Mouse (Mus musculus) embryonic facial prominence, embryonic 15.5 days (tissue): ENCODE data around the gene Gm9837. TPM values are rescaled to one million over a fixed set of nuclear protein-coding genes. Genes with fewer than 3 reads are reported as not detected.
A peak's percentile ranks its signal among the peaks of the same experiment; 100 is the strongest.
"Not testable (repeated sequence)": the region's sequence is repeated elsewhere in the genome, so short reads cannot be mapped to it uniquely, and the experiment has no call there.

Source experiments
- ATAC-seq: fragments of 200-750 bp; cut with Nextera tagmentation; 2 replicates; pipeline ENCODE4 v1.8.0; 2017; ENCODE audit warnings: low read depth, moderate TSS enrichment; ENCODE audit not compliant: insufficient number of reproducible peaks, low FRiP score, low TSS enrichment
- H3K27ac ChIP-seq: fragments of 300-500 bp; sonication (generic); replicated peaks from 2 replicates; pipeline ENCODE4 v1.5.1; 2015; ENCODE audit warnings: mild to moderate bottlenecking, inconsistent platforms
- H3K27me3 ChIP-seq: fragments of 300-500 bp; sonication (generic); 2 replicates; pipeline ENCODE4 v1.6.1; 2015; ENCODE audit warnings: inconsistent platforms
- H3K36me3 ChIP-seq: fragments of 300-500 bp; sonication (generic); 2 replicates; pipeline ENCODE4 v1.6.1; 2015; ENCODE audit warnings: mild to moderate bottlenecking, inconsistent platforms
- H3K4me1 ChIP-seq: fragments of 300-500 bp; sonication (generic); 2 replicates; pipeline ENCODE4 v1.6.1; 2015; ENCODE audit warnings: inconsistent platforms
- H3K4me2 ChIP-seq: fragments of 300-500 bp; sonication (generic); replicated peaks from 2 replicates; pipeline ENCODE4 v1.6.1; 2015; ENCODE audit warnings: mild to moderate bottlenecking, inconsistent platforms
- H3K4me3 ChIP-seq: fragments of 300-500 bp; sonication (generic); replicated peaks from 2 replicates; pipeline ENCODE4 v1.5.1; 2015; ENCODE audit warnings: mild to moderate bottlenecking, inconsistent platforms
- H3K9ac ChIP-seq: fragments of 300-500 bp; sonication (generic); 2 replicates; pipeline ENCODE4 v1.6.1; 2015; ENCODE audit warnings: inconsistent platforms
- H3K9me3 ChIP-seq: fragments of 300-500 bp; sonication (generic); replicated peaks from 2 replicates; pipeline ENCODE4 v1.6.1; 2016; ENCODE audit warnings: inconsistent platforms
- WGBS: fragments of 180-500 bp; shearing (Covaris S2); methylation state at CpG from one replicate; pipeline ENCODE4 v1.1.7; 2015; 5-methylcytosine and 5-hydroxymethylcytosine counted together
- polyA plus RNA-seq: library from polyadenylated mRNA; unstranded; fragments of >200 nt; fragmentation: Nextera tagmentation; extraction: Ambion mirVana; gene quantifications from 2 replicates; pipeline ENCODE4 v1.2.1, GENCODE M21; 2015

Gene Gm9837
- polyA plus RNA-seq, 1 experiment from 2014 or later = not detected

GRCm38 (mm10) chr11:53430670-53431346, 39.5 kb downstream of the Gm9837 start, which contains the start of the genes Uqcrq and Gdf9:
TSS of gene Uqcrq (minus strand) at chr11:53430831.
TSS of gene Gdf9 (plus strand) at chr11:53431023.
- Histone ChIP-seq H3K9ac (peak within 1 kb of the TSS; percentile 73), H3K27ac (peak within 1 kb of the TSS; percentile 76), H3K4me2 (peak within 1 kb of the TSS; percentile 66), H3K4me3 (peak within 1 kb of the TSS; percentile 85), H3K36me3 (peaks cover 14% of the 10 kb centered on the region), H3K4me1 (peaks cover 16% of the 10 kb centered on the region), H3K27me3 (no peaks in the 10 kb centered on the region), H3K9me3 (no peaks in the 10 kb centered on the region)
- ATAC-seq = peak; percentile 94
- WGBS = under 1% methylated on average over 44 of the region's 44 CpGs

GRCm38 (mm10) chr11:53430300-53430669, 40.0 kb downstream of the Gm9837 start:
- Histone ChIP-seq H3K4me1 (peaks cover 16% of the 10 kb centered on the region), H3K4me3 (peak overlapping the region; percentile 85), H3K4me2 (peak overlapping the region; percentile 66), H3K27ac (peak overlapping the region; percentile 76), H3K9me3 (no peaks in the 10 kb centered on the region), H3K9ac (peak overlapping the region; percentile 73), H3K27me3 (no peaks in the 10 kb centered on the region), H3K36me3 (peaks cover 14% of the 10 kb centered on the region)
- ATAC-seq = peak; percentile 30
- under 1% methylated on average over 34 of the region's 34 CpGs for WGBS

- ATAC-seq = no peak
- Histone ChIP-seq H3K9ac (no peak overlapping the region), H3K9me3 (no peaks in the 10 kb centered on the region), H3K4me1 (peaks cover 16% of the 10 kb centered on the region), H3K36me3 (peaks cover 14% of the 10 kb centered on the region), H3K27ac (no peak overlapping the region), H3K27me3 (no peaks in the 10 kb centered on the region), H3K4me2 (peak overlapping the region; percentile 66), H3K4me3 (peak overlapping the region; percentile 85)
Observed at GRCm38 (mm10) chr11:53429182-53429581, 41.1 kb downstream of the Gm9837 start.

GRCm38 (mm10) chr11:53428716-53429057, 41.6 kb downstream of the Gm9837 start:
- Histone ChIP-seq H3K4me2 (no peak overlapping the region), H3K27me3 (no peaks in the 10 kb centered on the region), H3K9me3 (no peaks in the 10 kb centered on the region), H3K4me3 (no peak overlapping the region), H3K27ac (no peak overlapping the region), H3K4me1 (peaks cover 16% of the 10 kb centered on the region), H3K36me3 (peaks cover 14% of the 10 kb centered on the region), H3K9ac (no peak overlapping the region)
- 93% methylated on average over 5 of the region's 5 CpGs for WGBS
- no peak for ATAC-seq

GRCm38 (mm10) chr11:53427993-53428715, 42.1 kb downstream of the Gm9837 start:
- Histone ChIP-seq H3K4me1 (peaks cover 16% of the 10 kb centered on the region), H3K36me3 (peaks cover 14% of the 10 kb centered on the region), H3K9me3 (no peaks in the 10 kb centered on the region), H3K4me3 (no peak overlapping the region), H3K27me3 (no peaks in the 10 kb centered on the region), H3K4me2 (no peak overlapping the region), H3K9ac (no peak overlapping the region), H3K27ac (no peak overlapping the region)
- WGBS = 93% methylated on average over 3 of the region's 3 CpGs
- ATAC-seq = no peak

- not testable (repeated sequence) for H3K9me3 ChIP-seq, H3K27me3 ChIP-seq, H3K27ac ChIP-seq, H3K9ac ChIP-seq, H3K4me2 ChIP-seq, H3K4me3 ChIP-seq, ATAC-seq
- Histone ChIP-seq H3K4me1 (peaks cover 16% of the 10 kb centered on the region), H3K36me3 (peaks cover 14% of the 10 kb centered on the region)
- WGBS = 91% methylated on average over 3 of the region's 3 CpGs
Observed at GRCm38 (mm10) chr11:53426914-53427313, 43.4 kb downstream of the Gm9837 start.

GRCm38 (mm10) chr11:53425711-53426255, 44.5 kb downstream of the Gm9837 start:
- Histone ChIP-seq H3K4me2 (no peak overlapping the region), H3K9ac (no peak overlapping the region), H3K4me1 (peaks cover 11% of the 10 kb centered on the region), H3K27ac (no peak overlapping the region), H3K36me3 (peaks cover 18% of the 10 kb centered on the region), H3K4me3 (no peak overlapping the region), H3K27me3 (no peaks in the 10 kb centered on the region), H3K9me3 (no peaks in the 10 kb centered on the region)
- ATAC-seq = no peak
- 86% methylated on average over 6 of the region's 6 CpGs for WGBS

GRCm38 (mm10) chr11:53425251-53425650, 45.0 kb downstream of the Gm9837 start:
- Histone ChIP-seq H3K27ac (no peak overlapping the region), H3K9me3 (no peaks in the 10 kb centered on the region), H3K4me1 (peaks cover 11% of the 10 kb centered on the region), H3K4me3 (no peak overlapping the region), H3K27me3 (no peaks in the 10 kb centered on the region), H3K36me3 (peaks cover 19% of the 10 kb centered on the region), H3K9ac (no peak overlapping the region), H3K4me2 (no peak overlapping the region)
- WGBS = 61% methylated on average over 3 of the region's 3 CpGs
- no peak for ATAC-seq

- 62% methylated on average over 2 of the region's 2 CpGs for WGBS
Observed at GRCm38 (mm10) chr11:53424826-53425225, 45.5 kb downstream of the Gm9837 start.

GRCm38 (mm10) chr11:53423036-53423435, 47.2 kb downstream of the Gm9837 start, which contains the start of gene Leap2:
TSS of gene Leap2 (minus strand) at chr11:53423170.
- no peak for ATAC-seq
- WGBS = 90% methylated on average over 4 of the region's 4 CpGs
- Histone ChIP-seq H3K27ac (no peak within 1 kb of the TSS), H3K4me3 (no peak within 1 kb of the TSS), H3K4me2 (no peak within 1 kb of the TSS), H3K9me3 (no peaks in the 10 kb centered on the region), H3K27me3 (no peaks in the 10 kb centered on the region), H3K36me3 (peaks cover 30% of the 10 kb centered on the region), H3K4me1 (no peaks in the 10 kb centered on the region), H3K9ac (no peak within 1 kb of the TSS)

More at GRCm38 (mm10) chr11:53424826-53425225, 45.5 kb downstream of the Gm9837 start:
- no peaks in the 10 kb centered on the region for H3K9me3 ChIP-seq
- H3K9ac ChIP-seq = no peak overlapping the region
- H3K4me3 ChIP-seq = no peak overlapping the region
- no peaks in the 10 kb centered on the region for H3K27me3 ChIP-seq
- H3K4me2 ChIP-seq = no peak overlapping the region
- peaks cover 24% of the 10 kb centered on the region for H3K36me3 ChIP-seq
- no peak overlapping the region; the same call in 1 of the 2 replicates for H3K27ac ChIP-seq
- peaks cover 7% of the 10 kb centered on the region for H3K4me1 ChIP-seq
- ATAC-seq = no peak
